Mouse (Mus musculus): ENCODE measurements at regions not wholly inside any gene's neighbourhood (a gene's known extent, or its start where the extent isn't known, plus 50 kb on each side); places are given as distances from the start of the nearest gene placed in this dataset.
A peak's percentile ranks its signal among the peaks of the same experiment; 100 is the strongest.
"Not testable (repeated sequence)": the region's sequence is repeated elsewhere in the genome, so short reads cannot be mapped to it uniquely, and the experiment has no call there.

DNA sequence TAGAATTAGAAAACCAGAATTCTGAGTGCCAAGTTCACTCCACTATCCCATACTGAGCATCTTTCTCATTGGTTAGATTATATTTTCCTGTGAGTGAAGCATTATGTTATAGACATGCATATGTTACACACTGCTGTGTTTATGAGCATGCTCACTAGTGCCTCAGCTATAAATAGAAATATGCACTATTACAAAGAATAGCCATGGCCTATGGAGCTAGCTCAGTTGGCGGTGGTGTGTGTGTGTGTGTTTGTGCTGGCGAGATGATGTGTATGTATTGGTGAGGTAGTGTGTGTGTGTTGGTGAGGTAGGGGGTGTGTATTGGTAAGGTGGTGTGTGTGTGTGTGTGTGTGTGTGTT, 106.2 kb downstream of the Sec31a start:
- no peak for DNase-seq

DNA sequence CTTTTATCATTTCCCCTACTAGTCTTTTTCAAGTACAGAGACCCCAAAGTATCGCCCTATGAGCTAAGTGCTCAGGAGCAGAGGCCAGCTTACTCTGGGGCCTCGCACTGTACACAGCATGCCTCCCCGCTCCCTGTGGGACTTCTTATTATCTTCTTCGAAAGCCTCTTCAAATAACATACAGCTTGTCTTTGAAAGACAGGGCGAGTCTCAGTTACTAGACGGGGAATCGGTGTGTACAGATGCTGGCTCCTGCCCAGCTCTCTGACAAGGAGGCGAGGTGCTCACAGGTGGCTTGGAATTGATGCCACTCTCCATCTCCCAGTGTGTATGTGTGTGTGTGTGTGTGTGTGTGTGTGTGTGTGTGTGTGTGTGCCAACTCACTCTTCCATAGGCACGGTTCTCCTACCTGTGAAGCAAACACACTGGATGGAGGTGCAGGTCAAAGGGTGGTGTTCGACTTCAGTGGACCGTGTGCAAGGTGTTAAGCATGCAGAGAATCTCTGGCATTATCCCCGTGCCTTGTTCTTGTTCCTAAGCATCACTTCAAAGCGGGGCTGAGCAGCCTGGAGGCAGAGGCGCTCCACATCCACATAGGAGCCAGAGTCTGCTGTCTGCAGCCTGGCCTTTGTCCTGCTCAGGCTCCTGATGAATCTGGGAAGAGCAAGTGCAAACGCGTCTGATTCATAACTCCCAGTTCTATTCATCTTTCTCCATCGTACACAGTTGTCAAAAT, 106.8 kb downstream of the Sec31a start:
- no peak for DNase-seq

- DNase-seq: peak; percentile 35 to 39
Observed at GRCm38 (mm10) chr5:100304403-100304802, 111.6 kb downstream of the Sec31a start.

- no peak for DNase-seq
Observed at GRCm38 (mm10) chr5:100302068-100302775, 113.8 kb downstream of the Sec31a start.

DNA sequence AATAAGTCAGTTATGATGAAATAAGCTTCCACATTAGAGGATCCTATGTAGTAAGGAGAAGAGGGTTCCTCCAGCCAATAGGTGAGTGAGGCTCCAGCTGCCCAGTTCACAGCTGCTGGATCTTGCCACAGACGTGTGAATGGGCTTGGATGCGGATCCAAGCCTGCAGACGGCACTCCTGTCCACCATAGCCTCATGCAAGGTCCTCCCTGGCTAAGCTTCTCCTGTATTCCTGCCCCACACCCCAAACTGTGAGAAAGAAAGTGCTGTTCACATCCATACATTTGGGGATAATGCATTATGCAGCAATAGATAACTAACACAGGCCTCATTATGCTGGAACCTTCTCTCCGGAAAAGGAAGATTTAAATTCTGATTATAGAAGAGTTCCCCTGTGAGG, 116.9 kb downstream of the Sec31a start:
- no peak for DNase-seq

DNA sequence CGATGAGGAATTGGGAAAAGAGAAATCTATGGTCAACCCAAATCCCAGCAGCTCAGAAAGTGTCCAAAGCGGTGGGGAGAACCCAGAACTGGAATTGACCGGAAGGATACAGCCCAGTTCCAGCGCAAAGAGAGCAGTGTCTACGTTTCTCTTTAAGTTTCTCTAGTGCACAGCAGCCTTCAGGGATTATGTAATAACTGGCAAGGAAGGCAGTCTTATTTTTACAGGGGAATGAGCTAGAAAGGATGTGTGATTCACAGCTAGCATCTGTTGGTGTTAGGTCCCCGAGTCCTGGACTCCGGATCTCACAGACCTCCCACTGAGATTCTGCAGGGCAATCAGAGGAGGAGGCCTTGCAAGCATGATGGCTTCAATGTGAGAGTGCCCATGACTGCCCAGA, 121.8 kb downstream of the Sec31a start:
- no peak for DNase-seq

DNA sequence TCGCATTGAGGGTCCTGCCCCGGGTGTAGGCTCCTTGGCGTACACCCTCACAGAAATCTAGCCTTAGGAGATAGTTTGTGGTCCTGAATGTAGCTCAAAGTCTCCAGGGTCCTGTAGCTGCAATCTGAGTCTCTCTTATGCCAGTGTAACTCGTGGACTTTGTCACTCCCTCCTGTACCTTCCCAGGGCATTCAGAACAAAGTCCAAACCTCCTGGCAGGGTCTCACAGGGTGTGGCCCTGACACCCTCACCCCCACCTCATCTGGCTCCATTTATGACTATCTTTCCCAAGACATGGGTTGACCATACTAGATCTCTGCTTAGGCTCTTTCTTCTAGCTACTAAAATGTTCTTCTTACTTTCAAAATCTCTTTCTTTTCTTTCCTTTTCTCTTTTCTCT, 120.6 kb upstream of the Tmem150c start:
- DNase-seq: no peak

DNA sequence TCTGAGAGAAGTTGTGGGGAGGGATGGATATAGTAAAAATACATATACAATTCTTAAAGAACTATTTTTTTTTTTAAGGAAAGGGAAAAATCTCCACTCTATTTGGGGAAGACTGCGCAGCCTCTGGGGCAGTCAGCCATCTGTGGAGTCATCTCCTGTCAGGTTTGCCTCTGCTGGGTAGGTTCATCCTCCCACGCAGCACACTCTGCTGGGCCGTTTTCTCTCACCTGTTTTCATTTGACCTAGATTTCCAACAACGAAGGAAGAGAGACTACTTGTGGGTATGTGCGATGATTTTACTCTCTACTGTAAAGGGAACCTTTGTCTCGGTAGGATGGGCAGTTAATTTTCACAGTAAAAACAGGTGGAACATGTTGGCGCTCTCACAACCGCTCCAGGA, 119.9 kb upstream of the Tmem150c start:
- no peak for DNase-seq

DNA sequence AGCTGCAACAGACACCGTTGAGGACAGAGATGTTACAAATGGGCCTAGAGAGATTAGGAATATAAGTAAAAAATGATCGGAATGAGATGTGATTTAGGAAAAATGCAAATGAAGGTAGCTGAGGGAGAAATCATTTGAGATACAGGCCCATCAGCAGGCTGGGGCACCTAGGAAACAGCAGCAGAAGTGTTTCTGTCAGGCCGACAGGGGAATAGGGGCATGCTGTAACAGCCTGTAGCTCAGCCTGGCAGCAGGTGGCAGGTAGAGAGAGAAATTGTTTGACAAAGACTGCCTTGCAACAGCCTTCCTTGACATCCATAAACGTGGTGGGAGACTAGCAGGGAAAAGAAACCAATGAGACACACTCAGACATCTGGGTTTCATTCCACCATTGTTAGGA, 115.1 kb upstream of the Tmem150c start:
- DNase-seq: no peak

DNA sequence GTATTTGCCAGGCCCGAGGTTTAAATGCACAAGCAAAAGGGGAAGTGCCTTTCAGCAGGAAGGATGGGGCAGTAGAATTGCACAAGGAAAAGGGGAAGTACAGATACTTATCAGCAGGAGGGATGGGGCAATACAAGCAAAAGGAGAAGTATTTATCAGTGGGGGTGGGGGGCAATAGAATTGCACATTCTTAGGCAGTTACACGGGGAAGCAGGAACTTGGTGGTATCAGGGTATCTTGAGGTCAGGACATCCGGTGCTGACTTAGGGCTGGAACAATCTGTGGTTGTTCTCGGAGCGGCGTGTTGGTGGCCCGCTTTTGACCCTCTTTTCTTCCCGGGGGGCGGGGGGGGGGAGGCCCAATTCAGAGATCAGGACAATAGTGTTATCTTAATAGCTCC, 112.4 kb upstream of the Tmem150c start:
- not testable (repeated sequence) for DNase-seq

GRCm38 (mm10) chr5:100270841-100271686, 111.5 kb upstream of the Tmem150c start:
- DNase-seq: peak; percentile 42 to 43

GRCm38 (mm10) chr5:100268111-100268878, 108.7 kb upstream of the Tmem150c start:
- DNase-seq: no peak

GRCm38 (mm10) chr5:100266671-100267510, 107.3 kb upstream of the Tmem150c start:
- DNase-seq: peak; percentile 96 to 97

- DNase-seq: no peak
Observed at GRCm38 (mm10) chr5:100259803-100260693, 100.4 kb upstream of the Tmem150c start.

- DNase-seq: peak; percentile 64 to 70
Observed at GRCm38 (mm10) chr5:100258952-100259710, 99.5 kb upstream of the Tmem150c start.

DNA sequence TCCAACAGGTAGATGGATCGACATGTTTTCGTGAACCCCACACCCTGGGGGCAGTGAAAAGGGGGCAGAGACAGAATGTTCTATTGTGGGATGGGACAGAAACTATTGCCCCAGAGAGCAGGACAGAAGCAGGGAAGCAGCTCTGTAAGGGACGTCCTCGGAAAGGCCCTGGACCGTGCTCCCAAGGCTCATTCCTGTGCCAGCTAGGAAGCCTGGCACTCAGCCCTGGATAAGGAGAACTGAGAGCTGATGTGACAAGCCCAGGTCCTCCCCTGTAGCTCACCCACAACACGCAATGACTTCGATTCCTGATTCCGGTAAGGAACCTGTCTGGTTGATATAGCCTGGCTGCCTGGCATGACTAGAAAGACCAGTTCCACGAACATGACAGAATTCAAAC, 95.7 kb upstream of the Tmem150c start:
- DNase-seq: peak in 1 of 2 experiments; percentile 39

- DNase-seq: no peak
Observed at GRCm38 (mm10) chr5:100252036-100252435, 92.4 kb upstream of the Tmem150c start.

DNA sequence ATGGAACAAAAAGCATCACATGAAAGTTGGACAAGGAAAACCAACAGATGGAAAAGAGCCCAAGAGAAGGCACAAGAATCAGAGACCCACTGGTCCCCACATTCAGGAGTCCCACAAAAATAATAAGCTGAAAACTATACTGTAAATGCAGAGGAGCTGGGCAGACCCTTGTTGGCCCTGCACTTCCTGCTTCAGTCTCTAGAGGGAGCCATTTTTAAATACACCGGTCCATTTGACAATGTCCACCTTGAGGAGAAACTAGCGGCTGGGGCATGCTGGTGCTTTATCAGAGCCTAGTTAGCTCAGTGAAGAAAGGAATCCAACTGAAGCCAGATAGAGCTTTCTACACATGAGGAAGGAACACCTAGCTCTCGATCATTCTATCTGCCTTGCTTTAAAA, 90.1 kb upstream of the Tmem150c start:
- DNase-seq: peak in 1 of 2 experiments; percentile 36

GRCm38 (mm10) chr5:100248611-100249010, 89.0 kb upstream of the Tmem150c start:
- no peak for DNase-seq

GRCm38 (mm10) chr5:100246709-100247108, 87.1 kb upstream of the Tmem150c start:
- no peak for DNase-seq

All from cerebellum, postnatal 10 days (tissue).